Mouse (Mus musculus) embryo, embryonic 9.5 days (tissue): ENCODE measurements around the gene Fer.

Experiments
- DNase-seq: peaks from one replicate; pipeline ENCODE4 v3.0.0-alpha.2; 2017; ENCODE audit errors: extremely low spot score

Gene Fer

DNA sequence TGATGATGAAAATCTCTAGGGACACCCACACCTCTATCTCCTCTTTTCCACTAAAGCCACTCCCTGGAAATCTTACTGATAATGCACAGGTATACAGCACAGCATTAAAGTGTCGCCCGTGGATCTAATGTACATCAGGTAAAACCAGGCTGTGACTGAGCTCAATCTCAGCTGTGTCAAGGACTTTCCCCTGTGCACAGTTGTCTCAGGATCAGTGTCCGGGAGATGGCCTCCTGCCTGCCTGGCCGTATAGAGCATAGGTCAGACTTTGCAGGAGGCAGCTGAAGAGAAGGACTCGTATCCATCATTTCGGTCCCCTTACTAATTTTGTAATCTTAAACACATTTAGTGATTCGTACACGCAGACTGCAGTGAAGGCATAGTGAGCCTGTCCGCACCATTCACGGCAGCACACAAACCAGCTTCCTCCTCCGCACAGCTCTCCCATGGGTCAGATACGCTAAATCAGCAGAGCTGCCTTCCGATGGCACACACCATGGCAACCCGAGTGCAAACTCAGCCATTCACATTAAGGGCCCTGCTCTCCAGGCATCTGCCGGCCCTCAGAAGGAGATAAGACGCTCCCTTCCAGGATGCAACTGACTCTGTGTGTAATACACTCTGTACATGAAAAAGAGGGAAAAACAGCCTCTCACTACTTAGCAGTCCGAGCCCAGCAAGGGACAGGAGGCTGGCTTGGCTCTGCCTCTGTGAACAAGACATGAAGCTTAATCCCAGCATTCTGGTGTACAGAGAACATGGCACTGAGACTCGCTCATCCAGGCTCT lies 277.4 kb downstream of the Fer start:
- no peak for DNase-seq

DNA sequence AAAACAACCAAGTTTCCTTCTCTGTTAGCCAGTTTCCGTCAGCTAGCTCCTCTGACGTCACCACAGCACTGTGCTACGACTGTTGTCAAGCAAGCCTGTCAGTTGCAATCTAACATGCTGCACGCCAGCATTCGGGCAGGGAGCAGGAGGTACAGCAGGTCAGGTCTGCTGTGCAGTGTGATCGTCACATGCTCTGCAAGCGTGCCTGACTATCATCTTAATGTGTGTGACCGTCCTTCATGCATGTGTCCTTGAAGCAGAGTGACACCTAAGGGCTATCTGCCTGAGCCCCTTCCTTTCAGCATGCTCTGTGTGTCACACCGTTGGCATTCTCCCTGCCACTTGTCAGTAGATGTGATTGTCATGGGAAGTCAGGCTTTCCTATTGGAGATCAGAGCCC lies 279.0 kb downstream of the Fer start:
- no peak for DNase-seq

DNA sequence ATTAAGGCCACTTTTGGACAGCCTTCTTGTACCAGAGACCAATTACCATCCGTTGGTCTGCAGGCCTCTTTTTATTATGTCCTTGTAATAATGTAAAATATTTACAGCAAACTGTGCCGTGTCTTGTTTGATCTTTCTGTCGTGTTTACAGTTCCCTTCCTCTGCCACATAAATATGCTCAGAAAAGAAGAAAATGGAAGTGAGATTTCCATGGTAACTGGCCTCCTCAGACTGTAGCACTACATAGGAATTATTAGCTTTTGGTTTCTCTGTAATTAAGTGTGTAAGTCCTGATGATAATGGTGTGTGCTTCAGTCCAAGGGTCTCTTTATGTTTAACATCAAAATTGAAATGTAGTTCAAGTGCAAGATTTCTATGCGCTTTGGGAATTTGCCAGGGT lies 283.5 kb downstream of the Fer start:
- no peak for DNase-seq

DNA sequence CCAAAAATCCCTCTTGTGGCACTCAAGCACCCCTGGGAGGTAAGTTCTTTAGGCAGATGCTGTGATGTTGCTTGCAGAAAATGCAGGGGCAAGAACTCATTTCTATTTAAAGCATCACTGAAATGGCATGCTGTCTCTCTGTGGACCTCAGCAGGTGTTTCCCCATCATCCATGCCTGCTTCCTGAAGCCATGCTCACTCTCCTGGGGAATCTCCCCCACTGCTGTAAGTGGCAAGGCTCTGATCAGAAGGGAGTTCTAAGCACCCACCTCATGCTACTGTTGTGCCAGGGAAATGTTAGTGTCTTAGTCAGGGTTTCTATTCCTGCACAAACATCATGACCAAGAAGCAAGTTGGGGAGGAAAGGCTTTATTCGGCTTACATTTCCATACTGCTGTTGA lies 287.9 kb downstream of the Fer start:
- DNase-seq: no peak

DNA sequence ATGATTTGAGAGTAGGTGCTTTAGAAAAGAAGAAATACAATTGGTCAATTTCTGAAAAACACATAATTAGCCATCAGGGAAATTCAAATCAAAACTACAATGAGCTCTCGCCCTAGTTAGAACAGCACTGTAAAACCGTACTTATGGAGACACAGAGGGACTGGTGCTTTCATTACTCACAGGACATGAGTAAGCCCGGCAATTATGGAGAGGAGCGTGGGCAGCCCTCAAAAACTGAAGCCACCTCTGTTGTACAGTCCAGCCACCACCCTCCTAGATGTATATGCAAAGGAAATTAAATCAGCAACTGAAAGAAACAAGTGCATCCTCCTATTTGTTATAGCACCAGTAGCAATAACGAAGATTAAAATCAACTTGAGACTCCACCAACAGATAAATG lies 304.9 kb downstream of the Fer start:
- no peak for DNase-seq

DNA sequence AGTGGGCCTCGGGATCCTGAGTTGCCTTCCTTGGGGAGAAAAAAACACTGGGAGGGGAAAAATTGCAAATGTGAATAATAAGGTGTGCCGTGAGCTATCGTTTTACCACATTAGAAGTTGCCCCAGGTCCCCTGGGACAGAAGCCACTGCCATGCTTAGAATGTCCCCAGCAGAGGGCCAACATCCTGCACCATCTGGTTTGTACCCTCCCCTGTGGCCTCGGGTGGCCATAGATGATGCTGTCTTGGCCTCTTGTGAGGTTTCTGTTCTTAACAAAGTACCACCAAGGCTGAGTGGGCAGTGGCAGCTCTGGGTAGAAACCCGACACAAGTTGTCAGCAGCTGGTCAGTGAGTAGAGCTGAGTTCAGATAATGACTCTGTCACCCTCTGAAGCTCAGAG lies 307.2 kb downstream of the Fer start:
- DNase-seq: no peak

DNA sequence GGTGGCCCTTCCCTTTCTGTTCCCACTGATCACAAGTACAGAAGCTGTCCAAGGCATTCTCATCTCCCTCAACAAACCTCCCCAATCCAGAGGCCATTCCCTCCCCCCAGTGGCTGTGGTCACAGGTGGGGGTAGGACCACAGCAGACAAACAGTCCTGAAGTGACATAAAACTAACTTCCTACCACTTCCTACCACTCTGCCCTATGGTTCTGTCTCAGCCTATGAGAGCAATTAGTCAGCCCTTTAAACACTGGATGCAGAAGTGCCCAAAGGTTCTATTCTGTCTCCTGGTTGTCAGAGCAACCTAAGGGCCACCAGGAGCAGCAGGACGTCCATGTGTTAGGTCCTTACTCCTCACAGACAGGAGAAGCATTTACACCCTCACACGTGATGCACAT lies 309.6 kb downstream of the Fer start:
- no peak for DNase-seq

DNA sequence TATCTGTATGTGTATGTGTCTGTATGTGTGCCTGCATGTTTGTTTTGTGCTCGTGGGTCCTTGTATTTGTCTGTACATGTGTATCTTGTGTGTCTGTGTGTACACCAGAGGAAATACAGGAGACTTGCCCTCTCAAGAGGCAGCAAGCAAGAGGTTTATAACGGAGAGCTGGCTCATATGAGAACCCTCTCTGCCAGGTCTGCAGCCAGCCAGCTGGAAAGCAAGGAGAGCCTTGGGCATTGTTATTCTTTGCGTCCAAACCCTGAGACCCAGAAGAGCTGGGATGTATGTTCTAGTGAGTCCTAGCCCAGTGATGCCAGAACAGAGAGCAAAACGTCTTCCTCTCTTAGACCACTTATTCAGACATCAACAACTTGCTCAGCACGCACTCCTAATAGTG lies 317.7 kb downstream of the Fer start:
- no peak for DNase-seq

DNA sequence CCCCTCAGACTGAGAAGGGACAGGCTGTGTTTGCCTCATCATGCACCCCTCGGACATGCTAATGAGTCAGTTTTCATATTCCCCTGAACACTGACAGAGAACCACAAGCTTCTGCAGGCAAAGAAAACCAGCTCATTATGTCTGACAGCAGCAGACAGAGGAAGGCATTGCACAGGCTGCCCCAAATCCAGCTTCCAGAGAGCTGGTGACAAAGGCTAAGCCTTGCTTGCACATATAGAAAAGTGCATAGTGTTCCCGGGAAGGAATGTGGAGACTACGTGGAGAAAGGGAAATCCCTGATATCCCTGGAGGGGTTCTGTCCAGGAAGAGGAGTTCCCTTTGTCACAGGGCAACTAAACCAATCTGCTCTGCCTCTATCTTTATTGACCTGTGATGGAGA lies 318.4 kb downstream of the Fer start:
- no peak for DNase-seq

DNA sequence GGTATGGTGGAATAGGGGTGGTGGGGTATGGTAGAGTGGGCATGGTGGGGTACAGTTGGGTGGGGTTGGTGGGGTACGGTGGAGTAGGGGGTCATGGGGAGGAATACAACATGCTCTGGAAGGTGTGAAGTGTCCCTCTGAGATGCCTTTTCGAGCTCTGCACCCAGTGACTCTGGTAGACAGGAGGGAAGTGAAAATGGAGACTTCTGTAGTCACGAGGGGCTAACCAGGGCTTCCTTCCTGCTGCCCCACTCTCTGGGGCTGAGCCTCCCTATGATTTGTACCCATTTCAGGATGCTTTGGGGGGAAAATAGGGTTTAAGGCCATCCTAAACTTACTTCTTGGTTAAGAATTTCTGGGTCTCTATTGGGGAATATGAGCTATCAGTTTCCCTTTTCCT lies 319.7 kb downstream of the Fer start:
- no peak for DNase-seq

DNA sequence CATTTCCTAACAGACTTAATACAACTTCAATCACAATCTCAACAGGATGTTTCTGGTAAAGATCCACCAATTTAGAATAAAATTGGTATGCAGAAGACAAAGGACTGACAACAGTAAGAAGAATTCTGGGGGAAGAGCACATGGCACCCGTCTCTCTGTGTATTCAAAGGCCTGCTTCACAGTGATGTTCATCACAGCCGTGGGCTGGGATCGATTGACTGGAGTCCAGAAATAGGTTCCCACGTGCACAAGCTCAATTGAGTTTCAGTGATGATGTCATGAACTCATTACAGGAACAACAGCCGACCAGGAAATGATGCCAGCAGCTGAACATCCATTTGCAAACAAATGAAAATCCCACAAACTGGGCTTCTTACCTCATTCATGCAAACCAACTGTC lies 320.3 kb downstream of the Fer start:
- no peak for DNase-seq
